Mouse (Mus musculus) cerebellum, postnatal 14 days (tissue): ENCODE measurements around the gene Scai.

Source experiments
- DNase-seq, 2 experiments: peaks; one replicate each; pipeline ENCODE4 v3.0.0; 2021; ENCODE audit warnings: mixed read lengths in 2 of 2

Gene Scai

GRCm38 (mm10) chr2:39190561-39191056 is at the start of gene Scai:
Scai (minus strand) TSS chr2:39190734.
- peak; percentile 98 to 99 for DNase-seq

- DNase-seq = no peak
Observed at GRCm38 (mm10) chr2:39226731-39227130, 36.2 kb upstream of the Scai start.

GRCm38 (mm10) chr2:39226019-39226640 is 35.6 kb upstream of the Scai start, which contains the start of gene Ppp6c:
Ppp6c (minus strand) TSS chr2:39226451.
- peak; percentile 93 for DNase-seq

- DNase-seq = peak in 1 of 2 experiments; percentile 37
Observed at GRCm38 (mm10) chr2:39225331-39226018, 34.9 kb upstream of the Scai start.

GRCm38 (mm10) chr2:39224621-39225020 is 34.1 kb upstream of the Scai start:
- DNase-seq = no peak

GRCm38 (mm10) chr2:39220010-39220409 is 29.5 kb upstream of the Scai start:
- DNase-seq = no peak

- no peak for DNase-seq
Observed at GRCm38 (mm10) chr2:39219034-39219433, 28.5 kb upstream of the Scai start.

DNA sequence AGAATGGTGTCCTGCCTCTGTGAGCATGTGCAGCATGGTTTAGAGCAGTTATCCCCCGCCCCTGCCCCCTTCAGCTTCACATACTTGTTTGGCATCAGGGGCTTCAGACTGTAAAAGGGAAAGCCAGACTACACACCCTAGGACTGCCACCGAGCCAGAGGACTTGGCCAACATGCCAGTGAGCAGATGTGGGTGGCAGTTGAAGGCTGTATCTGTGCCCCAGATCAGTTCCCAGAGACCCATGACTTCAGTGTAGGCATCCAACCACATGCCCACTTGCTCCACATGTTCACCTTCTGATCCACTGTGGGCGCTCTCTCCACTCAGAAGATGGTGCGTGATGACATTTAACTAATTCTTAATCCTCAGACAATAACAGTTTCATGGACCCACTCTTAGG is 26.6 kb upstream of the Scai start:
- DNase-seq = no peak

DNA sequence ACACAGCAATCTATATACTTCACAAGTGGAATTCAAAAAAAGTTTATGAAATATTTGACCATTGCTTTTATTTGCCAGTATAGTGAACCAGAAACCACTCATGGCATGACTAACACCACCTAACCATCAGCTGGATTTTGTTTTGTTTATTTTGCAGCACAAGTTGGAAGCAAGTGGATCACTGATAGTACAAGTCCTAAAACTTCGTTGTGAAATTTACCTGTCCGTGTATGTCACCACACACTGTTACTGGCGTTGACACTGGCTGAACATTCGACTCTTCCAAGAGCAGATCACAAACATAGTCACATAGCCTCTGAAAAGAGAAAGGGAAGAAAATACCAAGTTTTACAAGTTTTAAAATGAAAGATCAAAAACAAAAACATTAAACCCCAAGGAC is 20.2 kb upstream of the Scai start:
- DNase-seq = no peak

GRCm38 (mm10) chr2:39203359-39203758 is 12.8 kb upstream of the Scai start:
- DNase-seq = no peak

DNA sequence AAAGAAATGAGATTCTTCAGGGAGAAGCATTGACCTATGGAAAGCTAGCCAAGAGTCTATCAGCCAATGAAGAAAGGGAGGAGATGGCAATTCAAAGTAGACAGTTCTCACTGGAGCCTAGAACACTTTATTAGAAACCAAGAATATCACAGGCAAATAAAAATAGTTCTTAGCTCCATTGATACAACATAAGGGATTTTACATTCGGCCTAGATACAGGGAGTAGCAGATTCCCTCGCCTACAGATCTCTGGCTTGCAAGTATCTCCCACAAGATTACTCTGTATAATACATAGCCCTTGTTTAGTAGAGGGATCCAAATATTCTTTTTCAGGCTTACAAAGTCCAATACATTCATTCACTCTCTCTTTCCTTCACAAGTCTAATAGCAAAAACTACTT is 4.3 kb upstream of the Scai start:
- no peak for DNase-seq

DNA sequence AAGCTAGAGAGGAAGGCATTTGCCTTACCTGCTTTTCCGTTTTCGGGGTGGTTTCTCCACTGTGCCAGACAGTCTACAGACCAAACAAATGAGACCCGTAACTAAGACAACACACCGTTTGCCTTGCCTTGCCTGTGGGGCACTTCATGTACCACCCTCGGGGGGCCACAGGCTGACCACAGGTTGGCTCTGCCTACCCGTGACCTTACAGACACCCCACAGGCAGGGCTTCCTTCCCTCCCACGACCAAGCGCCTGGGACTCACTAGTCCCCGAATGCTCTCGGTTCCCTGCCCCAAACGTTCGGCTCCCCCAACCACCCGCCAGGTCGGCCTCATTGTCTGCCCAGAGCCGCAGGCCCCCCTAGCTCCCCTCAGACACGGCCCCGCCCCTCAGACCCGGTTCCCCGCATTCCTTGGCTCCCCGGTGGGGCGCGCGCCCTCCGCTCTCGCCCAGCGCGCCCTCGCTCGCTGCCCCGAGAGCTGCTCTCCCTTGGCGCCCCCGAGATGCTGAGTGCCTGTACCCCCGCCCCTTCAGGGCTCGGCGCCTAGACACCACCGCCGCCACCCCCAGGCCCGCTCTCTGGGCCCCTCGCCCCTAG is 473 bp downstream of the Scai start:
- DNase-seq = peak in 1 of 2 experiments; percentile 65

- DNase-seq = no peak
Observed at GRCm38 (mm10) chr2:39185942-39186341, 4.6 kb downstream of the Scai start.

DNA sequence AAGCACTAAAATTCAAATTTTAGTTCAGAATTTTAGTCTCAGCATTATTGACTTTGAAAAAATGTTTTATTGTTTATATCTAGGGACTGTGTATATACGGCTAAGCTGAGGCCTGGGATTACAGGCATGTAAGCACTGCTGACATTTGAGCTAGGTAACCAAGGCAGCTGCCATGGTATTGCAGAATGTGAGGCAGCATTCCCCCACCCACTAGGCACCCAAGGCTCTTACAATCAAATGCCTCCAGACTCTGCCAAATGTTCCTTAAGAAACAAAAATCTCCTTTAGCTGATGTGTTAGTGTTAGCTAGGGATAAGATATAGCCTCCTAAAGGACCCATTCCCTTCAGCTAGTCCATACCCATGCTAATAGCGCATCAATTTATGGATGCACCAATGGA is 6.9 kb downstream of the Scai start:
- no peak for DNase-seq

DNA sequence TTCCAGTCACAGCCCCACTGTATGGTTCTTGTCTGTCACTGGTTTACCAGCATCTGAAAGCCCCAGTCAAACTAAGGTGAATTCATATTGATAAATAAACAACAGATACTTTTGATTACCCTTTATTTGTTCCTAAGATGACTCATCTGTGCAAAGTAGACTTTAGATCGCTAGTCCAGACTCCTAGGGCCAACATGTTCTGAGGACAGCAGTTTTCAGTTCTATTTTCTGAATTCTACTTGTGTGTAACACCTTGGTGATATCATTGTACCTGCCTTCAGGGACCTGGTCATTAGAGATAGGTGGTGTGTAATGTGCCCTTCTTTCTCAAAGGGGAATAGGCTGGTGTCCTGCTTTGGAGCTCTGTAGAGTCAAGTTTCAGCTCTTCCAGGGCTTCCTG is 29.5 kb downstream of the Scai start:
- no peak for DNase-seq

DNA sequence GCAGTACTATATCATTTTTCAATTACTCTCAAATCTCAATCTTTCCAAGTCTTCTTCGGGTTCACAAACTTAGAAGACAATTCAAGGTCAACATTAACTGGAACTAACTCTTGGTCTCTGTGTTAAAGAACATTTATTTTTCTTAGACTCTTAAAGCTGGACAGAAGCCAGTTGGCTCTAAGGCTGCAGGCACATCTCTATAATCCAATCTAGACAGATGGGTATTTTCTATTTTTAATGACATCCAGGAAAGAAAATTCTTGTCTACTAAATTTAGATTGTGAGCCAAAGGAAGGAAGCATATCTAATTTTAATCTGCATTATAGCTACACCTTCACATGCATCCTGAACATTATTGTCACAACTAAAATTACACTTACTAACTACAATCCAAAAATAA is 32.6 kb downstream of the Scai start:
- peak in 1 of 2 experiments; percentile 20 for DNase-seq

GRCm38 (mm10) chr2:39156821-39157220 is 33.7 kb downstream of the Scai start:
- no peak for DNase-seq

GRCm38 (mm10) chr2:39150943-39151342 is 39.6 kb downstream of the Scai start:
- DNase-seq = no peak

- no peak for DNase-seq
Observed at GRCm38 (mm10) chr2:39148075-39148474, 42.5 kb downstream of the Scai start.

DNA sequence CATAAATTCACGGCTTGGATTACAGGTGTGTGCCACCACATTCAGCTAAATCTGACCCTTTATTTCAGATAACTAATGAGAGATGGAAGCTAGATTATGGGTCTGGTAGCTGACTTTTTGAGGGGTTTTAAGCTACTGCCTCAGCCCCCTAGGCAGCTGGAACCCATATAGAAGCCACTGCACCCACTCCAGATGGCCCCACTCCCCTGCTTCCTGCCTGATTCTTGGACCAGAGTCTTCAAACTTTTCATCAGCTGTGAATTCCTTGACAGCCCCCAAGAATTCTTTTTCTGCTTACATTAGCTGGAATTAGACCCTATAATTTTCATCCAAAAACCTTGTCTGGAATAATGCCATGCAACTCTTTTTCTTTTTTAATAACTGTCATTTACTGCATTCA is 44.1 kb downstream of the Scai start:
- no peak for DNase-seq

GRCm38 (mm10) chr2:39142357-39142948 is 48.1 kb downstream of the Scai start:
- peak in 1 of 2 experiments; percentile 28 for DNase-seq

DNA sequence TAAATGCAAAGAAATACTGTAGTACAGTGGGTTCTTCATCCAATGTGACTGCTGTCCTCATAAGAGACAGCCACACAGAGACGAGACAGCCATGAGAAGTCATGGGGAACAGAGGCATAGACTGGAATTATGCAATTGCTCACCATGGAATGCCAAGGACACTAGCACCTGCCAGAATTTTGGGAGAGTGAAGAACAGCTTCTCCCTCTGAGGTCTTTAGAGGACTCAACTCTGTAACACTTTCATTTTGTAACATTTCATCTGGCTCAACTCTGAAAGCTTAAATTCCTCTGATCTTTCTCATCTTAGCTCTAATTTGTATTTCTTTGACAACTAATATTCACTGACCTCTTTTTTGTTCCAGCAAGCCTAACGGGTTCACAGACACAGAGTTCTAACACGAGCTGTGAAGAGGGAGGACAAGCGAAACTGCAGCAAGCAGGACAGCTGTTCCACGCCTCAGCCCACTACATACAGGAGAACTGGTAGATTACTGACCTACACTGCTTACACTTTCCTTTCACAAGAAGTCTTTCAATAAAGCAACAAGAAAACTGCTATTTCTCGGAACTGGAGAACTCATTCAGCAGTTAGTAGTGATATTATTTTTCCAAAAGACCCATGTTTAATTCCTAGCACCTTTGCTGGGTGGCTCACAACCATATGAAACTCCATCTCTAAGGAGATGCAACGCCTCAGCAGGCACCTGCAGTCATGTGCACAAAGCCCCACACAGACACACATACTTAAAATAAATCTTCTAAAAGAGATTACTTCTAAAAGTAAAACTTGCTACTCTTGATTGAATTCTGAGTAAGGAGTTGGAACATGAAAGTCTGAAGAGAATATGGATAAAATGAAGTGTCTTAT is 49.7 kb downstream of the Scai start:
- peak; percentile 16 to 48 for DNase-seq
